Mouse (Mus musculus): ENCODE data around the gene Gnb3. TPM values are rescaled to one million over a fixed set of nuclear protein-coding genes. Genes with fewer than 3 reads are reported as not detected.
"Not testable (repeated sequence)": the region's sequence is repeated elsewhere in the genome, so short reads cannot be mapped to it uniquely, and the experiment has no call there.

The Gnb3 gene
- polyA plus RNA-seq, 1 experiment from 2014 or later, result 1.2 TPM

DNA sequence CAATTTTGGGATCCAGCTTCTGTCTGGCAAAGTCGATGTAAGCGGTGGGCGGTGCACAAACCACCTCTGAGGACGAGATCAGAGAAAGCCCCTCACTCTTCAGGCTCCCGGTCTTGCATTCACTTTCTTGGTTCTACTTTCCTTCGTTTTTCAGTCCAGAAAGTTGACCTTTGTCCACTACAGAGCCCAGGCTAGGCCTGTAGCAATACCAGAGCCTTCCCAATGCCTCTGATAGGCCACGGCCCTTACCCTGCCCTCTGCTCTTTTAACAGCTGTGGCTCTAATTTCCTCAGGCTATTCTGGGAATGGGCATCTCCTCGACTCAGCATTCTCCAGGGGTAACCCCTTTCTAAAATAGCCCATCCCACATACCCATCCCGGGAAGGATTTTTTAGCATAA lies 27.2 kb downstream of the Gnb3 start:
- peak overlapping the region; percentile 94 for H3K27ac ChIP-seq
- 9% methylated on average over 9 of the region's 9 CpGs for WGBS
- peak overlapping the region; percentile 71 for H3K4me3 ChIP-seq (replicated peaks)
- peak overlapping the region; percentile 79 for H3K4me2 ChIP-seq (replicated peaks)
- H3K9me3 ChIP-seq, result no peaks in the 10 kb centered on the region
- no peaks in the 10 kb centered on the region for H3K27me3 ChIP-seq (replicated peaks)
- H3K4me1 ChIP-seq (replicated peaks), result peaks cover 36% of the 10 kb centered on the region
- H3K36me3 ChIP-seq, result peaks cover 26% of the 10 kb centered on the region
- H3K9ac ChIP-seq, result peak overlapping the region; percentile 81
- ATAC-seq, result no peak

DNA sequence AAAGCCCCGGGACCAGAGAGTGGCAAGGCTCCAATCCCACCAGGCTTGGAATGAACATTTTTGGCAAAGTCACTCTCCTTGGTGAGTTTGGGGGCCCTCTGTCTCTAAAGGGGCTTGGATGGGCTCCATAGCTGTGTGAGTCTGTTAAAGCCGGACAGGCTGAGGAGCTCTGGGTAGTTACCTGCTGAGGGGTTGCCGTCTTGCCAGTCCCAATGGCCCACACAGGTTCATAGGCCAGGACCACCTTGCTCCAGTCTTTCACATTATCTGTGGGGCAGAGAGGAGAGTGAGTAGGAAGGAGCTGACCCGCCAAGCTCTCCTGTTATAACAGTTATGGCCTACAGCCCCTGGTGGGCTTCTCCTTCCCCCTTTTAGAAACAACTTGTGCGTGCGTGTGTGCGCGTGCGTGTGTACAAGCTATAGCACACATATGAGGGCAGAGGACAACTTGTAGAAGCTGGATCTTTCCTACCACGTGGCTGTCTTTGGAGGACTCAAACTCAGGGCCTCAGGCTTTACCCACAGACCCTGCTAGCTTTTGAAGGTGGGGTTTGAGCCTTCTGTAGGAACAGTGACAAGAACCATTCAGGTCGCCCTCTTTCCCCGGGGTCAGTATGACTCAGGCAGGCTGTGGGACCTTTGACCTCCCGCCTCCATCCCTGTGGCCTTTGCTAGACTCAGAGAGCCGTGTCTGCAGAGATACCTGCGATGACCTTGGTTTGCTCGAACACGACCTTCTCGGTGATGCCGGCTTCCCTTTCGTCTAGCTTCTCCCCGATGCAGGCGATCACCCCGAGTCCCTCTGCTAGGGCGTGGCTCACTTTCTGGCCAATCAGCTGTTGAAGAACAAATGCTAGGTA lies 28.1 kb downstream of the Gnb3 start:
- 69% methylated on average over 24 of the region's 24 CpGs for WGBS
- Histone ChIP-seq H3K36me3 (peaks cover 17% of the 10 kb centered on the region), H3K4me2 (replicated peaks) (peak overlapping the region; percentile 79), H3K27ac (peak overlapping the region; percentile 94; the same call in 1 of the 2 replicates), H3K4me3 (replicated peaks) (peak overlapping the region; percentile 71), H3K9ac (peak overlapping the region; percentile 5; the same call in 1 of the 2 replicates), H3K27me3 (replicated peaks) (no peaks in the 10 kb centered on the region), H3K9me3 (no peaks in the 10 kb centered on the region), H3K4me1 (replicated peaks) (peaks cover 36% of the 10 kb centered on the region)
- ATAC-seq, result no peak

- no peak overlapping the region for H3K4me3 ChIP-seq (replicated peaks)
- WGBS, result 79% methylated on average over 4 of the region's 4 CpGs
- peaks cover 39% of the 10 kb centered on the region for H3K4me1 ChIP-seq (replicated peaks)
- ATAC-seq, result no peak
- 0 out of 2 replicates have a peak overlapping the region, but pooled peaks have one; percentile 79 for H3K4me2 ChIP-seq (replicated peaks)
- H3K27ac ChIP-seq, result no peak overlapping the region
- no peaks in the 10 kb centered on the region for H3K27me3 ChIP-seq (replicated peaks)
- no peaks in the 10 kb centered on the region for H3K9me3 ChIP-seq
- no peak overlapping the region for H3K9ac ChIP-seq
- peaks cover 14% of the 10 kb centered on the region for H3K36me3 ChIP-seq
Measured at GRCm38 (mm10) chr6:124811403-124811665, 28.7 kb downstream of the Gnb3 start.

- H3K27me3 ChIP-seq (replicated peaks); H3K4me3 ChIP-seq (replicated peaks); H3K9me3 ChIP-seq; H3K27ac ChIP-seq; ATAC-seq: not testable (repeated sequence)
- peaks cover 42% of the 10 kb centered on the region for H3K4me1 ChIP-seq (replicated peaks)
- H3K4me2 ChIP-seq (replicated peaks), result peak overlapping the region; percentile 97; the same call in 1 of the 2 replicates
- peaks cover 14% of the 10 kb centered on the region for H3K36me3 ChIP-seq
- H3K9ac ChIP-seq, result 0 out of 2 replicates have a peak overlapping the region, but pooled peaks have one; percentile 73
- 85% methylated on average over 11 of the region's 11 CpGs for WGBS
Measured at GRCm38 (mm10) chr6:124810566-124811402, 29.3 kb downstream of the Gnb3 start.

DNA sequence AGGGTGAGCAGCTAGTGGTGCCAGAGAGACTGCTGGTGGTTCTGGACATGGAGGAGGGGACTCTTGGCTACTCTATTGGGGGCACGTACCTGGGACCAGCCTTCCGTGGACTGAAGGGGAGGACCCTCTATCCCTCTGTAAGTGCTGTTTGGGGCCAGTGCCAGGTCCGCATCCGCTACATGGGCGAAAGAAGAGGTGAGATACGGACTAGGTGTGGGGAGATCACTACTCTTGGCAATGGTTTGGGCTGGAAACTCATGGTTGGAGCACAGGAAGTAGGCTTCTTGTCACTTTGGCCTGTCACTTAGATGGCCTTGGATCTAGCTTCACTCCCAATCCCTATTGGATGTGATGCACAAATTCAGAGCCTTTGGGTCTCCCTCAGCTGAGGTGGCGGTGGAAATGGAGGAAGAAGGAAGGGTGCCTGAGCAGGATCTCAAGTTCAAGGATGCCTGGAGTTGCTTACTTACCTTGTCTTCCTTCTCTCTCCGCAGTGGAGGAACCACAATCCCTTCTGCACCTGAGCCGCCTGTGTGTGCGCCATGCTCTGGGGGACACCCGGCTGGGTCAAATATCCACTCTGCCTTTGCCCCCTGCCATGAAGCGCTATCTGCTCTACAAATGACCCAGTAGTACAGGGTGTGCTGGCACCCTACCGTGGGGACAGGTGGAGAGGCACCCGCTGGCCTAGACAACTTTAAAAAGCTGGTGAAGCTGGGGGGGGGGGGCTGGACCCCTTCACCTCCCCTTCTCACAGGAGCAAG lies 30.1 kb downstream of the Gnb3 start:
- no peaks in the 10 kb centered on the region for H3K27me3 ChIP-seq (replicated peaks)
- H3K9ac ChIP-seq, result peak overlapping the region; percentile 73
- peak overlapping the region; percentile 97 for H3K27ac ChIP-seq
- peaks cover 37% of the 10 kb centered on the region for H3K4me1 ChIP-seq (replicated peaks)
- peaks cover 11% of the 10 kb centered on the region for H3K36me3 ChIP-seq
- peak overlapping the region; percentile 63 for H3K4me3 ChIP-seq (replicated peaks)
- no peak for ATAC-seq
- 43% methylated on average over 14 of the region's 14 CpGs for WGBS
- peak overlapping the region; percentile 97 for H3K4me2 ChIP-seq (replicated peaks)
- H3K9me3 ChIP-seq, result no peaks in the 10 kb centered on the region

DNA sequence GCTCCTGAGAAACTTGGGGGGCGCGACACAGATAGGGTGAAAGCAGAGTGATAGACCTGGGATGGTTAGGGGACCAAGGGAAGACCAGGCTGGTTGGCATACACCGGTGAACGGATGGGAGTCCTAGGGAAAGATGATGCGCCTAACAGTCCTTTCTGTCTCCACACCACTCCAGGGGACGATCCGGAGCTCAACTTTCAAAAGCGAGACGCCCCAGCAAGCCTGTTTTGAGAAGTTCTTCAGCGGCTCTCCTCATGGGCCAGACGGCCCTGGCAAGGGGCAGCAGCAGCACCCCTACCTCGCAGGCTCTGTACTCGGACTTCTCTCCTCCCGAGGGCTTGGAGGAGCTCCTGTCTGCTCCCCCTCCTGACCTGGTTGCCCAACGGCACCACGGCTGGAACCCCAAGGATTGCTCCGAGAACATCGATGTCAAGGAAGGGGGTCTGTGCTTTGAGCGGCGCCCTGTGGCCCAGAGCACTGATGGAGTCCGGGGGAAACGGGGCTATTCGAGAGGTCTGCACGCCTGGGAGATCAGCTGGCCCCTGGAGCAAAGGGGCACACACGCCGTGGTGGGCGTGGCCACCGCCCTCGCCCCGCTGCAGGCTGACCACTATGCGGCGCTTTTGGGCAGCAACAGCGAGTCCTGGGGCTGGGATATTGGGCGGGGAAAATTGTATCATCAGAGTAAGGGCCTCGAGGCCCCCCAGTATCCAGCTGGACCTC lies 30.9 kb downstream of the Gnb3 start:
- Histone ChIP-seq H3K27me3 (replicated peaks) (no peaks in the 10 kb centered on the region), H3K4me3 (replicated peaks) (peak overlapping the region; percentile 63), H3K4me1 (replicated peaks) (peaks cover 30% of the 10 kb centered on the region), H3K9ac (peak overlapping the region; percentile 73), H3K27ac (peak overlapping the region; percentile 97), H3K36me3 (peaks cover 11% of the 10 kb centered on the region), H3K9me3 (no peaks in the 10 kb centered on the region), H3K4me2 (replicated peaks) (peak overlapping the region; percentile 97)
- peak; percentile 16 for ATAC-seq
- under 1% methylated on average over 35 of the region's 35 CpGs for WGBS

DNA sequence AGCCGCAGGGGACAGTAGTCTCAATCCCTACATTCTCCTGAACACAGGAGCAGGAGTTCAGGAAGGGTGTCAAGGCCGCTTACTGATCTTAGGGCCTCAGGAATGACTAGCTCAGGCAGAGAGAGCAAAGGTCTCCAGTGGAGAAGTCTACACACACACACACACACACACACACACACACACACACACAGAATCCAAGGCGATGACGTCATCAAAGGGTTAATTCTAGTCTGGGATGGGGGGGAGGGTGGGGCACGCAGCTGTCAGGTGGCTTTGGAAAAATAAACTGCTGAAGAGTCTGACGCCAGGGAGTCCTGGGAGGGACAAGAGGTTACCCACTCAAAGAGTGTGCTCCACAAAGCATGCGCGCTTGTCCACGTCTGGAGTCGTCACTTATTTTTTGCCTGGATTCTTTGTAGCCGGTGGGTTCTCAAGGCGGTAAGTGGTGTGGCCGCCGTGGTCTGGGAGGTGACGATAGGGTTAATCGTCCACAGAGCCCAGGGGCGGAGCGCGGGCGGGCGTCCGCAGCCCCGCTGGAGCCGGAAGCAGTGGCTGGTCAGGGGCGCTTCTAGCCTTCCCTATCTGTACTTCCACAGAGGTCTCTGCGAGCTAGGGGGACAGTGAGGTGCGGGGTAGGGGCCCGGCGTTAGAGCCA lies 31.6 kb downstream of the Gnb3 start, which contains the start of gene Spsb2:
Gene Spsb2, plus strand, starts transcription at position 304 of the 655 bp plus-strand sequence.
- Histone ChIP-seq H3K27me3 (replicated peaks) (no peaks in the 10 kb centered on the region), H3K9me3 (no peaks in the 10 kb centered on the region), H3K27ac (peak within 1 kb of the TSS; percentile 97), H3K36me3 (peaks cover 11% of the 10 kb centered on the region), H3K4me2 (replicated peaks) (peak within 1 kb of the TSS; percentile 97), H3K4me1 (replicated peaks) (peaks cover 29% of the 10 kb centered on the region), H3K4me3 (replicated peaks) (peak within 1 kb of the TSS; percentile 63), H3K9ac (peak within 1 kb of the TSS; percentile 73)
- peak; percentile 67 for ATAC-seq
- WGBS, result 3% methylated on average over 29 of the region's 29 CpGs

DNA sequence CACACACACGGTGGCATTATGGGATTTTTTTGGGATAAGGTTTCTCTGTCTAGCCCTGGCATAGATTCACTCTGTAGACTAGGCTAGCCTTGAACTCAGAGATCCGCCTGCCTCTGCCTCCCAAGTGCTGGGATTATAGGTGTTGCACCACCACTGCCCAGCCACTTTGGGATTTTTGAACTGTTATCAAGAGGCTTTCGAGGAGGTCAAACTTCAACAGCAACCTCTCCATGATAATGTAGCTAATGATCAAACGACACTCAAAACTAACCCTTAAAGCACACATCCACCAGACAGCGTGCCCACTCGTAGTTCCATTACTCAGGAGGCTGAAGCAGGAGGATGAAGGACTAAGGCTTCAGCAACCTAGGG lies 32.1 kb downstream of the Gnb3 start:
- Histone ChIP-seq H3K4me2 (replicated peaks) (peak overlapping the region; percentile 97), H3K36me3 (peaks cover 11% of the 10 kb centered on the region), H3K4me3 (replicated peaks) (peak overlapping the region; percentile 63), H3K27me3 (replicated peaks) (no peaks in the 10 kb centered on the region), H3K9ac (no peak overlapping the region), H3K27ac (peak overlapping the region; percentile 97), H3K4me1 (replicated peaks) (peaks cover 29% of the 10 kb centered on the region), H3K9me3 (no peaks in the 10 kb centered on the region)
- 63% methylated on average over 6 of the region's 6 CpGs for WGBS
- no peak for ATAC-seq

DNA sequence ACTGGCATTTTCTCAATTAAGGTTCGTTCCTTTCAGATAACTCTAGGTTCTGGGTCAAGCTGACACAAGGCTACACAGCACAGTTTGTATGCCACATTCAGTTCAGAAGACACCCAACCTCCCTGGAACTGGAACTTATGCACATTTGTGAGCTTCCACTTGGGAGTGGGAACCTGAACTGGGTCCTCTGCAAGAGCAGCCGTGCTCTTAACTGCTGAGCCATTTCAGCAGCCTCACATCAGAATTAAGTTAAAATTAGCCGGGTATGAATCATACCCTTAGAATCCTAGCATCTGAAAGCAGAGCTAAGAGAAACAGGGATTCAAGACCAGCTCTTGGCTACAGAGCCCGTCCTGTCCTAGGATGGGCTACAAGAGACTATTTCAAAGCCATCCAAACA lies 32.7 kb downstream of the Gnb3 start:
- H3K4me2 ChIP-seq (replicated peaks), result no peak overlapping the region
- H3K27ac ChIP-seq, result 0 out of 2 replicates have a peak overlapping the region, but pooled peaks have one; percentile 97
- no peaks in the 10 kb centered on the region for H3K27me3 ChIP-seq (replicated peaks)
- peaks cover 11% of the 10 kb centered on the region for H3K36me3 ChIP-seq
- H3K9ac ChIP-seq, result no peak overlapping the region
- ATAC-seq, result no peak
- no peaks in the 10 kb centered on the region for H3K9me3 ChIP-seq
- WGBS, result 77% methylated on average over 4 of the region's 4 CpGs
- no peak overlapping the region for H3K4me3 ChIP-seq (replicated peaks)
- peaks cover 25% of the 10 kb centered on the region for H3K4me1 ChIP-seq (replicated peaks)

GRCm38 (mm10) chr6:124806446-124807140 lies 33.5 kb downstream of the Gnb3 start:
- peak overlapping the region; percentile 88 for H3K27ac ChIP-seq
- ATAC-seq, result no peak
- H3K4me2 ChIP-seq (replicated peaks), result peak overlapping the region; percentile 64
- 0 out of 2 replicates have a peak overlapping the region, but pooled peaks have one; percentile 3 for H3K4me3 ChIP-seq (replicated peaks)
- no peak overlapping the region for H3K9ac ChIP-seq
- no peaks in the 10 kb centered on the region for H3K27me3 ChIP-seq (replicated peaks)
- H3K9me3 ChIP-seq, result no peaks in the 10 kb centered on the region
- peaks cover 4% of the 10 kb centered on the region for H3K36me3 ChIP-seq
- peaks cover 17% of the 10 kb centered on the region for H3K4me1 ChIP-seq (replicated peaks)
- WGBS, result 83% methylated on average over 7 of the region's 7 CpGs

Data from intestine, embryonic 15.5 days (tissue).